Mouse (Mus musculus) stomach, embryonic 15.5 days (tissue): ENCODE measurements around the gene Togaram1. TPM values are rescaled to one million over a fixed set of nuclear protein-coding genes. Genes with fewer than 3 reads are reported as not detected.

ENCODE experiments used
- ATAC-seq: fragments of 200-750 bp; cut with Nextera tagmentation; 2 replicates; pipeline ENCODE4 v1.8.0; 2017; ENCODE audit warnings: low read depth, moderate number of reproducible peaks, moderate TSS enrichment; ENCODE audit not compliant: insufficient read depth, low FRiP score
- H3K27ac ChIP-seq: fragments of 300-500 bp; sonication (generic); 2 replicates; pipeline ENCODE4 v1.5.1; 2015; ENCODE audit warnings: mild to moderate bottlenecking, inconsistent platforms
- H3K27me3 ChIP-seq: fragments of 300-500 bp; sonication (generic); replicated peaks from 2 replicates; pipeline ENCODE4 v1.6.1; 2015; ENCODE audit warnings: inconsistent platforms
- H3K36me3 ChIP-seq: fragments of 300-500 bp; sonication (generic); 2 replicates; pipeline ENCODE4 v1.6.1; 2015; ENCODE audit warnings: inconsistent platforms
- H3K4me1 ChIP-seq: fragments of 300-500 bp; sonication (generic); 2 replicates; pipeline ENCODE4 v1.6.1; 2015; ENCODE audit warnings: inconsistent platforms
- H3K4me2 ChIP-seq: fragments of 300-500 bp; sonication (generic); 2 replicates; pipeline ENCODE4 v1.6.1; 2015; ENCODE audit warnings: mild to moderate bottlenecking, inconsistent platforms
- H3K4me3 ChIP-seq: fragments of 300-500 bp; sonication (generic); replicated peaks from 2 replicates; pipeline ENCODE4 v1.5.1; 2015; ENCODE audit warnings: inconsistent platforms
- H3K9ac ChIP-seq: fragments of 300-500 bp; sonication (generic); 2 replicates; pipeline ENCODE4 v1.6.1; 2015; ENCODE audit warnings: inconsistent platforms
- H3K9me3 ChIP-seq: fragments of 300-500 bp; sonication (generic); 2 replicates; pipeline ENCODE4 v1.6.1; 2016; ENCODE audit warnings: inconsistent platforms
- WGBS: fragments of 180-500 bp; shearing (Covaris S2); methylation state at CpG from one replicate; pipeline ENCODE4 v1.1.7; 2015; 5-methylcytosine and 5-hydroxymethylcytosine counted together
- polyA plus RNA-seq: library from polyadenylated mRNA; unstranded; fragments of >200 nt; fragmentation: Nextera tagmentation; extraction: Ambion mirVana; gene quantifications from 2 replicates; pipeline ENCODE4 v1.2.1, GENCODE M21; 2015

Togaram1 gene
- polyA plus RNA-seq, 1 experiment from 2014 or later = 25.2 TPM

GRCm38 (mm10) chr12:65065241-65065640, 99.6 kb downstream of the Togaram1 start:
- ATAC-seq = no peak
- Histone ChIP-seq H3K36me3 (peaks cover 15% of the 10 kb centered on the region; the same call in 1 of the 2 replicates), H3K9ac (no peak overlapping the region), H3K4me2 (no peak overlapping the region), H3K27ac (no peak overlapping the region), H3K4me3 (no peak overlapping the region), H3K4me1 (no peaks in the 10 kb centered on the region), H3K27me3 (no peaks in the 10 kb centered on the region), H3K9me3 (no peaks in the 10 kb centered on the region)
- 60% methylated on average over 2 of the region's 2 CpGs for WGBS

DNA sequence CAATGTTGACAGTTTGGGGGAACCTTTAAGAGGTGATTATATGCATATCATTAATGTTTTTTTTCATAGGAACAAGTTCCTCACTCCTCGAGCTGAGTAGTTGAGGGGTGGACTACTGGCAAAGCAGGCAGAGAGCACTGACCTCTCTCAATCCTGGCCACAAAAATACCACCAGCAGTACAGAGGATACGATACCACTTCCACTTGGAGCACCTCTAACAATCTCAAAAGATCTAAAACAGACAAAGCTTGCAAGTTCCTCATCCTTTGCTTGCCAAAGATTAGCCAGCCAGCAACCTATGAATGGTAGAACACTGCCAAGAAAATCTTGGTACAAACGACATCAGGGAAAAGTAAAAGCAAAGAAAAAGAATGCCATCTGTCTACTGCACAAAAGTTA, 100.6 kb downstream of the Togaram1 start:
- Histone ChIP-seq H3K9me3 (no peaks in the 10 kb centered on the region), H3K9ac (no peak overlapping the region), H3K27ac (no peak overlapping the region), H3K27me3 (no peaks in the 10 kb centered on the region), H3K4me2 (no peak overlapping the region), H3K4me3 (no peak overlapping the region), H3K36me3 (peaks cover 15% of the 10 kb centered on the region; the same call in 1 of the 2 replicates), H3K4me1 (no peaks in the 10 kb centered on the region)
- no peak for ATAC-seq
- 57% methylated on average over 3 of the region's 3 CpGs for WGBS

DNA sequence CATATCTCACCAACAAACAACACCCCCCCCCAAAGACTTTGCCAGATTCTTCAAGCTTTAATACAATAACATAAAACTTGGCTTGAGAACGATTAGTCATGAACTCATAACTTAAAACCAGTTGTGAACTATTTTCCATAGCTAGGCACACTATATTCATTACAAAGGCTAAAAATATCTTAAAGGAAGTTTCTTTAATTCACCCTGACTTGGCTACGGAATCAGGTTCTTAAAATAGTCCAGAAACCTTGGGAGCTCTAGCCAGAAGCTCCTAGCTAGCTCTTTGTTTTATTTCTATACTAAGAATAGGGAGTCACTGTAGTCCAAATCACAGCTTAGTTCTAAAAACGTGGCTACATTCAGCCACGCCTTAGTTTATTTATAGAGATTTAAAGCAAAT, 102.8 kb downstream of the Togaram1 start:
- 0 out of 2 replicates have a peak, but pooled peaks cover 3% of the 10 kb centered on the region for H3K4me1 ChIP-seq
- no peak overlapping the region for H3K9ac ChIP-seq
- no peak overlapping the region for H3K4me3 ChIP-seq
- no peak overlapping the region for H3K4me2 ChIP-seq
- H3K9me3 ChIP-seq = no peaks in the 10 kb centered on the region
- ATAC-seq = no peak
- WGBS = 58% methylated on average over 4 of the region's 4 CpGs
- peaks cover 5% of the 10 kb centered on the region; the same call in 1 of the 2 replicates for H3K36me3 ChIP-seq
- no peaks in the 10 kb centered on the region for H3K27me3 ChIP-seq
- no peak overlapping the region for H3K27ac ChIP-seq

Other genes with a start within 250 kb of the Togaram1 start
- gene Gm527, start 47.9 kb upstream of the Togaram1 start, polyA plus RNA-seq = 2.6 and 4.1 TPM in 2 replicates
- gene Klhl28, start 270 bp upstream of the Togaram1 start, polyA plus RNA-seq = 10.1 and 11.4 TPM in 2 replicates
- 48.1 and 51.3 TPM in 2 replicates for gene Prpf39, start 70.5 kb downstream of the Togaram1 start, polyA plus RNA-seq
- 343 and 346 TPM in 2 replicates for gene Fkbp3, start 108.2 kb downstream of the Togaram1 start, polyA plus RNA-seq
- gene Fancm, start 109.8 kb downstream of the Togaram1 start, polyA plus RNA-seq = 8.0 TPM in 2 replicates
- 48.8 and 53.7 TPM in 2 replicates for gene Mis18bp1, start 206.8 kb downstream of the Togaram1 start, polyA plus RNA-seq